Mouse (Mus musculus) ZHBTc4 (cell line): ENCODE data around the gene Actr5.

Experiments
- DNase-seq: peaks from one replicate; pipeline ENCODE4 v3.0.0-alpha.2; 2011; ENCODE audit warnings: low read depth, low spot score

The Actr5 gene

DNA sequence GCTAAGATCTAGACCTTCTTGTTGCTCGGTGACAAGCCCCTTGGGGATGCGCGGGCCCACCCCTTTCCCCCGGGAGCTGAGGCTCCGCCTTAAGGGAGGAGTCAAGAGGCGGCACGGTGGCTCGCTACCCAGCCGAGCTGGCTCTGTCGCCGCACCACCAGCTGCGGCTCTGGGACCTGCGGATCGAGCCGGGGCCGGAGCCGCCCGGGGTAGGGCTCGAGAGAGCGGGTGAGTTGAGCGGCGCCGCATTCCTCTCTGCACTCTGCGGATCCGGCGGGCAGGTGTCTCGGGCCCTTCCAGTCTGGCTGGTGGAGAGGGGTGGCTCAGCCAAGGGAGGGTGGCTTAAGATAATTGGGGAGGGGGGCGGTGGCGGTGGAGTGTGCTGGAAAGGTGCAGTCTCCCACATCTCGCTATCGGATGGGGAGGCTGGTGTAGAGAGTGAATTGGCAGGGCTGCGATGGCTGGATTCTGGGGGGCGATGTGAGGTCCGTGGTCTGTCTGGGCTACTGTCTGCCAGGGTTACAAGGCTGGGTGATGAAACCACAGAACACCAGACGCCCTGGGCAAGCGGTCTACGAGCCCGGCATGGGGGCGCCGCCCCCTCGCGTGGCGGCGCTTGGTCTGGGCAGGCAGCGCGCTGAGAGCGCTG is 42.5 kb downstream of the Actr5 start:
- peak; percentile 86 for DNase-seq

DNA sequence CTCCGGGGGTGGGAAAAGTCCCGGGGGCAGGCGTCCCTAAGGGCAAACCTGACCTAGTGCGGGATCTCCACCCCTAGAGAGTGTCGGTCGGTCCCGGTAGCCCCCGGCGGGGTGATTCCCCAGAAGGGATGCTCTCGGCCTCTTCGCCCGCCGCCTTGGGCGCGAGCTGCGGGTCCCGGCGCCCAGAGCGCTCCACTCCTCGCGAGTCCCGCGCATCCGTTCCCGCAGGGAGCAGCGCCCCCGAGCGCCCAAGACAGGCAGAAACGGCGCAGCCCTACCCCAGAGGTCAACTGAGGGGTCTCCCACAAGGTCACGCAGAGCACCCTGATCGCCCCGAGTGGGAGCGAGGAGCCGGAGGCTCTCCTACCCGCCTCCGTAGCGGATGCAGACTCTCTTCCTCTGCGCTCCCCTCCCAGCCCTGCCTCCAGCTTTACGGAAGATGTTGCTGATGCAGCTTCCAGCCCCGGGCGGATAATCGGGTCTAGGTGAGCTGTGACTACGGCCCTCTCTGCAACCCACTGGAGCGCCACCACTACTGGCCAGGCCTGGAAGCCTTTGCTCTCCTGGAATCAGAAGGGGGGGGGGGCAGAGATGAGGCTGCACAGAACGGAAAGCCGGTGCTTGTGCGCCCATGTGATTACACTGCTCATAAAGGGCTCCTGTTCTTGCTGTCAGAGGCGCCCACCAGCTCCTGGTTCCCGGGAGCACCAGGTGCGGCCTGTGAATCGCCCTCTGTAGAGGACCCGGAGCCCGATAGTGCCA is 43.2 kb downstream of the Actr5 start:
- DNase-seq = peak; percentile 63

DNA sequence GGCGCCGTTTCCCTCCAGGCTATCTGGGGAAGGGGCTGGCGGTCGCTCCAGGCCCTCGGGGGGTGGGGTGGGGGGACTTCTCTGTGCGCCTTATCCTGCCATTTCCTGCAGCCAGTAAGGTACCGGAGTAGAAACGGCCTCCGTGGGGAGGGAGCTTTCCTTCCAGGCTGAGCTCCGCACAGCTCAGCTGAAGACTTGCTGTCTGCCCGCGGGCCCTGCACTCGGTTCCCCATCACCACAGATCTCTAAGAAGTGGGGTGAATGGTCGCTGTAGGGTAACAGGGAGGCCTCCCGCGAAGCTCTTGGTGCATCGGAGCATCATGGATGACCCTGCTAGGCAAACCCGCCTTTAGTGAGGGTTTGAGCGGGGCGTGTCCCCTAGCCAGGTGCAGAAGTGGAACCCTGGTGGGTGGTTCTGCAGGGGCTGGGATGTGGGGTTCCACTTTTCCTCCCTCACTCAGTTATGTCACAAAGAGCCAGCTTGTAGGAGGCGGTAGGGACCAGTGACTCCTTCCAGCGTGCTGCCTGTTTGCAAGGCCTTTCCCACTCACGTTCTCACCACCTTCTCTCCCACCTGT is 43.8 kb downstream of the Actr5 start:
- no peak for DNase-seq

DNA sequence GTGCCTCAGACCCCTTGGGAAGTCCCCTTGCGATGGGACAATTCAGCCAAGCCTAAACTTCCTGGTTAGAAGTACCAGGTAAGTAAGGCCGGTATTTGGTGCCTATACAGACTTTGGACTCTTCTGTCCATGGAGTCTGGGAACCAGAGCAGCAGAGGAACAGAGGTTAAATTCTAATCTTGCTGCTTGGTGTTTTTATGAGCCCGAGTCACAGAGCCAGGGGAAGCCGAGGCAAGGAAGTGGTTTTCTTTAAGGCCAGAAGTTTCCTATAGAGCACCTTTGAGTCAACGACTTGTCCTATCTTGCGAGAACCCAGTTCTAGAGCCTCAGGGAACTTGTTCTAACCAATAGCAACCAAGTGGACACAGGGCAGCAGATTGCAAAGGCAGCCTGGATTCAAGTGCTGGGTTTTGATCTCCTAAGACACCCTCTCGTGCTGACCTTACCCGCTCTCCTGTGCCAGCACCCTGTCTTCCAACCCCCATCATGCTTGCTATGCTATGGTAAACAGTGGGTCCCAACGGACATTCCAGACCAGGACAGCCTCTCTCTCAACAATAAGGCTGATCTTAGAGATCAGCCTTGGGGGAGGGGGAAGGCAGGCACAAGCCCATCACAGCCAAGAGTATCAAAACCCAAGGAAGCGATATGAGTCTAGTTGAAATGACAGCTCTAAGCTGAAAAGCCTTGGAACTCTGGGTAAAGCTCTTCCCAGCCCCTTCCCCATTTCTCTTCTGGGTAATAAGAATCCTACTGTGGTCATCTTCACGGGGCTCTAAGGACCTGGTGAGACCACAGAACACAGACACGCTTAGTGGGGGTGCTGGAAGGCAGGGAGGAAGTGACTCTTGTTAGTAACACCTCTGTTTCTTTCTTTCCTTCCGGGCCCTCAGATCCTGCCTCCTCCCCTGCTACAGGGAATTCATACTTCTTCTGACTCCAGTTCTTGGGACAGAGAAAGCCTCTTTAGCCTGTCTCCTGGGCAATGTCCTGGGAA is 44.8 kb downstream of the Actr5 start:
- DNase-seq = no peak

DNA sequence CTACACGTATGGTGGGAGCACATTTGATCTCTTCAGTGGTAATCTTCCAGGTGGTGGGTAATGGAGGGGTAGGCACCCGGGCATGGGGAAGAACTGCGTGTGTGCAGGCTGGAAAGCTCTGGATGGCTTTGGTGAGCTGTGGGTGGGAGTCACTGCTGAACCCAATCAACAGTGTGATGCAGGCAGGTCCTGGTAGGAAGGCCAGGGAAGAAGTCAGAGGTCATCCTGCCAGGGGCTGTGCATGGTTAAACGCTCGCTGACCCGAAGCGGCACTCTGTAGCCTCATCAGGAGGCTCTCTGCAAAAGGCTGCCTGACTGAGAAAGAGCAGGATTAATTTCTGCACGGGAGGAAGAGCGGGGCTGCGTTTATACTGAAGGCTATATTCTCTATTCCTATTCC is 45.9 kb downstream of the Actr5 start:
- DNase-seq = no peak

DNA sequence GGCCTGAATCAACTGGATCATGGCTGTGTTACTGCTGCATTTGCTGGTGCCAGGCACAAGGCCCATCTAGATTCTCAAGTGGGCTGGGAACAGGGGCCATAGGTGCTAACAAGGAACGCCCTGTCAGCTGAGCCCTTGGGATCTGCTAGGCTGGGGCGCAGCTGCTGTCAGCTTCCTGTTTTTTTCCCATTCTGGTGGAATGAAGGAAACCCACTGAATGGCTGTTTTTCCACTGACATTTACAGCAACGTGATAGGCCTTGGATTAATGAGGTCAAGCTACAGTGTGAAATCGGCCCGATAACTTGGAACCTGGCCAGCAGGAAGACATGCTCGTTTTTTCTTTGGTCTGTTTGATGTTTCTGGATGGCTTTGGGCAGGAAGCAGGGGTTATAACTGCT is 48.1 kb downstream of the Actr5 start:
- DNase-seq = no peak

DNA sequence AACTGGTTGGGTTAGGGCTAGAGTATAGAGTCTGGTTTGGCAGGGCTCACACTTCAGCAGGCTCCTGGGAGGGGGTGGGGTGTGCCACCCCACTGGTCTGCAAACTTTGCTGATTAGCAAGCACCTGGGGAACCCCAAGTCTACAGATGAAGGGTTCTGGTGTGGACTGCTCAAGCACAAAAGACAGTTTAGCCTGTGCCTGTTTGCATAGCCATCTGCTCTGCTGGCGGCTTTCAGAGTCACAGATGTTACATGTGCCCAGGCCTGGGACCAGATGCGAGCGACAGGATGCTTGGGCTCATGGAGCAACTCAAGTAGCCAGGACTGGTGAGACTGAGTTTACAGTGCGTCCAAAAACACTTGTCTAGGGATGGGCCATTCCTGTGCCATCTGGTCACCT is 48.8 kb downstream of the Actr5 start:
- DNase-seq = no peak

DNA sequence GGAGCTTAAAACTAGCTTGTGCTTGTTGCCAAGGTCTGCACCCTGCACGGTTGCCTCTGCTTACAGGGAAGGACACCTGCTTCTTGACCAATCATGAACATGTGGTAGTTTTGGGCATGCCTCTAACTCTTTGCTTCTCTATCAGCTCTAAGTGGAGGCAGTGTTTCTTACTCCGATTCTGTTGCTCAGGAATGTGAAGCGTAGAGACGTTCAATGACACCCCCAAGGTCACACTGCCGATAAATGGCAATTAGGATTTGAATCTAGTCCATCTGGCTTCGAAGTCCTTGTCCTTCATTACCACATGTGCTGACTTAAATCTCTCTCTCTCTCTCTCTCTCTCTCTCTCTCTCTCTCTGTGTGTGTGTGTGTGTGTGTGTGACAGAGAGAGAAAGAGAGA is 49.4 kb downstream of the Actr5 start:
- DNase-seq = peak; percentile 50

DNA sequence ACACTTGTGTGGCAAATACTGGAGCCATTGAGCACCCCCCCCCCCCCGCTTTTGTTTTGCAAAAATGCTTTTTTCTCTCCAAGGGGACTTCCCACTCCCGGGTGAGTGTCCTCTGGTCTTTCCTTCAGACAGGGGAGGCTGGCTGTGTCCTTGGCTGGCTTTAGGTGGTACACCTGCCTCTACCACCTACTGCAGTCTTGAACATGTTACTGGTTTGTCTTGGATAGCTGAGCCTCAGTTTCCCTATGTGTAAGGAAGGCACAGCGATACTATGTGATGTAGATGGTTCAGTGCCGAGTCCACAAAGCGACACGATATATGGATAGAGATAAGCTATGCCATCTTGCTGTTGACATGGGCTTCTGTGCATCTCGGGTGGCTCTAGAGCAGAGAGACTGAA is 50.1 kb downstream of the Actr5 start:
- DNase-seq = no peak

DNA sequence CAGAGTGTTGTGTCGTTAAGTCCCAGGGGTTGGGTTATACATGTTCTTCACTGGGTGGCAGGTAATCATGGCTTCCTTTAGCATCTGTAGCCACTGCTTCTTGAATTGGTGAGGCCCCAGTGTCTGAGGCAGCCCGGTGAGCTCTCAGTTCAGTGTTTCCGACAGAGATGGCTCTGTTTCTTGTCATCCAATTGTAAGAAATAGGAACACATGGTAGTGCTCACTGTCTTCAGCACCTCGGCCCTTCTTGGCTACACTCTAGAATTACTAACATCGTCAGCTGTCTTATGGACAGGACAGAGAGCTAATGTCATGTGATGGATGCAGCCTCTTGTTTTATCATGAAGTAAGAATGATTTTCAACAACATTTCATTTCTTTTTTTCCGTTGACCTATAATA is 50.5 kb downstream of the Actr5 start:
- no peak for DNase-seq

DNA sequence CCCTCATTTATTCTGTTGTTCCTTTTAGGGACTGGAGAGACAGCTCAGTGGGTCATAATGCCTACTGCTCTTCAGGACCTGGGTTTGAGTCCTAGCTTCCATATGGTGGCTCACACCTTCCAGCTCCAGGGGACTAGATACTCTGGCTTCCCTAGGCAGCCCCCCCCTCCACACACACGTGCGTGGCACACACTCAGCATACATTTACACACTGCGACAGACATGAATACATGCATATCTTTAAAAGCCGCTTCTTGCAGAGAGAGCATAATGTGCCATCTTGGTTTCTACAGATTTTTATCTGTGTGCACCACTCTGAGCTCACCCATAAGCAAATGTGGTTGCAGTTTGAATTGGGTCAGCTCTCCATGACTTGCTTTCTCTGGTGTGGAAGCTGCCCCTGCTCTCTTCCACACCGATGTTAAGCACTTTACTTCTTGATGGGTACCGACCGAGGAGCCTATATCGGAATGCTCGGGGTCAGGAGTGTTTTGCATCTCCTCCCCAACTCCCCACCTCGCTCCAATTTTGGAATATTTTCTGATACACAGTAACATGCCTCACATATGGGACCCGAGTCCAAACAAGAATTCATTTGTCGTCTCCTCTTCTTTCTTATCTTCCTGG is 51.3 kb downstream of the Actr5 start:
- DNase-seq = no peak

DNA sequence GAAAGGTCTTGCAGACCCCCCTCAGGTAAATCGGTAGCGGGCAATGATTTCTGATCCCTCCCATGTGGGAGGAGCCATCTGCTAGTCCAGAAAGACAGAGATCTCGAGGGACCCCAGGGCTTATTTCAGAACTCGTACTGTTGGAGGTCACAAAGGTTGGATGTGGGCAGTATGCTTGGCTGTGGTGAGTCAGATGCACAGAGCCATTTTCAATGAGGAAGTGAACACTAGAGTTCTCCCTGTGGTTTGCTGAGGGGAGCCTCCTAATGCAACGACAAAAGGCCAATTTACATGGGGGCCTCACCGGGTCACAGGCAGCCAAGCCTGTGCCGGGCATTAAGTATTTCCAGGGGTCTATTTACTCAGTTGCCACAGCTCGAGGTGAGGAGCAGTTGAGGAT is 53.3 kb downstream of the Actr5 start:
- no peak for DNase-seq

DNA sequence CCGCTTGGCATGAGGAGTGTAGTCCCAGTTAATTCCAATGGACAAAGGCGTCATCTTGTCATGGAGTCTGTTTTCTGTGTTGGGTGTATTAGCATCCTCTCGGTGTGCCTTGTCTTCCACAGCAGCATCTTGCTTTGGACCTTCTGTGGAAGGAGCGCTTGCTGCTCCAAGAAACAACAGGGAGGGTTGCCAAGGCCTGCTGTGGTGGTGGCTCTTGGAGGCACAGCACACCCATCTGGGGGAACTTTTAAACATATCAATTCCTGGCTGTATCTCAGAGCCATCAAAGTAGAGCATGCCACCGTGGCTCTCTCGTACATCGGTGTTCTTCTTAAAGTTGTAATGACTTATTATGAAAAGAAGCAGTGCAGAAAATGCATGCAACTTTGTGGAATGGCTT is 54.4 kb downstream of the Actr5 start:
- DNase-seq = no peak

DNA sequence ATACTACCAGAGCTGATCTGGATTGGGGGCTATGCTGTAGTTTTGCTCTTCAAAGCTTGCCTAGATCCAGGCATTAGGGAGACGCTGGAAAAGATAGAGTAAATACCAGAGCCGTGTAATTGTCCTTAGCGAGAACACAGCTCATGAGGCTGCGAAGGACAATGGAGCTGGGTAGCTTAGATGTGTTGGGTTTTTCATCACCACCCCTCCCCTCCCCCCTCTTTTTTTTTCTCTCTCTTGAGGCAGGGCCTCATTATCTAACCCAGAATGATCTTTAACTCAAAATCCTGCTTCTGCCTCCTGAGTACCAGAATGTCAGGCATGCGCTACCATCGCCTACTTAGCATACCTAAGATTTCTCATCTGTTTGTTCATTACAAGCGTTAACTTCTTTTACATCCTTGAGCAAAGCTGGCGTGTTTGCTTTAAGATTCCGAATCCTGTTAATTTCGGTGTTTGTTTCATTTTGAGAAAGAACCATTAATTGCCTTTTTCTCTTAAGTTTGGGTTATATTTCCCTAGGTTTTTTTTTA is 55.7 kb downstream of the Actr5 start:
- DNase-seq = no peak

DNA sequence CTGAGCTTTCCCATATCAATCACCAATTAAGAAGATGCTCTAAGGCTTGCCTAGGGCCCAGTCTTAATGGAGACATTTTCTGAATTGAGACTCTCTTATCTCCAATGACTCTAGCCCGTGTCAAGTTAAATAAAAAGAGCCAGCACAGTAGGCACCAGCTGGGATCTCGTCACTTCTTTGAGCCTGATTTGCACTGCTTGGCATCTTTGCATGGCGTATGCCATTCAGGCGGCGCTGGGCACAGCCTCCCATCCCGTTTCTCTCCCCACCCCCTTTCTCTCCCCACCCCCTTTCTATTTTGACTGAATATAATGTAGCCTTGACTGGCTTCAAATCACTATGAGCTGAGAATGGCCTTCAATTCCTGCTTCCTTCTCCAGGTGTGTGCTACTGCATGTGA is 57.0 kb downstream of the Actr5 start:
- DNase-seq = no peak

DNA sequence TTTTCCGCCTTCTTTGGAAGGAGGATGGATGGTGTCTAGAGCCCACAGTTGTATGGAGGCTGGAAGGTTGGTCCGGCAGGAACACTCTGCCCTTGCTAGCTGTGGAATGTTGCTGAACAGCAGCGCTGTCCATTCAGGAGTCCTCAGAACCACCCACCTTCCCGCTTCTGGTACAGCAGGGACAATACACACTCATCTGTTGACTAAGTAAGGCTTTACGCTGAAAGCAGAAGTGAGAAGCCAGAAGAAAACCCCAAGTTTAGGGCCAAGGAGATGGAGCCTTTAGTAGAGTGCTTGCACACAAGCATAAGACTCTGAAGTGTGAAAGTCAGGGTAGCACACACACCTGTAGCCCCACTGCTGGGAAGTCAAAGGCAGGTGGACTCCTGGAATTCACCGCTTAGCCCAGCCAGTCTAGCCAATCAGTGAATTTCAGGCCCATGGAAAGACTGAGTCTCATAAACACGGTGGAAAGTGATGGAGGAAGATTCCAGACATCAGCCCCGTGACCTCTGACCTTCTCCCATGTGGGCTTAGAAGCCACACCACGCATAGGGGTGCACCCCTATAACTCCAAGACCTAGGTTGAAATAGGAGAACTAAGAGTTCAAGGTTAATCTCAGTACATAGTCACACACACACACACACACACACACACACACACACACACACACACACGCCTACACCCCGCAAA is 57.8 kb downstream of the Actr5 start:
- no peak for DNase-seq

DNA sequence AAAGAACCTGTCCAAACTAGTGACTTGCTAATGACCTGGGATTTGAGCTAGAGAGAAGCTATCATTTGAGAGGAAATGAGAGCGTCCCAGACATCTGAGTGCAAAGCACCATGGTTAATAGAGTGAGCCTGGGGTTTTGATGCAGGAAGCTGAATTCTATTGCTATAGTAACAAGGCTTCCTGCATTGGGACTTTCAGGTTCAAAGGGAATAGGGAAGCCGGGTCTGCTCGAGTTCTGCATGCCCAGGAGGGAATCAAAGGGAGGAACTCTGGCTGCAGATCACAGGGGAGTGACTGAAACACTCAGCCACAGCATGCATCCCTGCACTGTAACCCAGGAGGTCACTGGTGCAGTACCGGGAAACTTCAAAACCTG is 58.3 kb downstream of the Actr5 start:
- no peak for DNase-seq

DNA sequence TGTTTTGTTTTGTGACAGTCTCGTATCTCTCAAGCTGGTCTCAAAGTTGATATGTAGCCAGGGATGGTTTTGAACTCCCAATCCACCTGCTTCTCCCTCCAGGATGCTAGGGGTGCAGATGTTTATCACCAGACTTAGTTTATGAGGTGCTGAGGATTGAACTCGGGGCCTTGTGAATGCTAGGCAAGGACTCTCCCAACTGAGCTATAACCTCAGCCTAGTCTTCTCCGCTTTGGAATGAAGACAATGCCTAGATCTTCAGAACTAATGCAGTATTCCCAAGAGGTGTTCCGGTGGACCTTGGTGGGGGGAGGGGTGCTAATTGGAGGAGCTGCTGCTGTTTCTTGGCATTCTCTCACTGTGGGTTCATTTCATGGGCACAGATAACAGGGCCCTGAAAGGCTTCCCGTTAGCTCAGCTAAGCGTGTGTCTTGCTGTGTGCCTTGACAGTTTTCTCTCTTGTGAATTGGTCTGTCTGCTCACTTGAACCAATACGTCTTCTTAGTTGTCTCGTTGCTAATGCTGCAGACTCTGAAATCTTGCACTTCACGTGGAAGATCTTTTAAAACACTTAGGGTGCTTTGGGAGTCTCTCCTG is 59.7 kb downstream of the Actr5 start:
- no peak for DNase-seq

DNA sequence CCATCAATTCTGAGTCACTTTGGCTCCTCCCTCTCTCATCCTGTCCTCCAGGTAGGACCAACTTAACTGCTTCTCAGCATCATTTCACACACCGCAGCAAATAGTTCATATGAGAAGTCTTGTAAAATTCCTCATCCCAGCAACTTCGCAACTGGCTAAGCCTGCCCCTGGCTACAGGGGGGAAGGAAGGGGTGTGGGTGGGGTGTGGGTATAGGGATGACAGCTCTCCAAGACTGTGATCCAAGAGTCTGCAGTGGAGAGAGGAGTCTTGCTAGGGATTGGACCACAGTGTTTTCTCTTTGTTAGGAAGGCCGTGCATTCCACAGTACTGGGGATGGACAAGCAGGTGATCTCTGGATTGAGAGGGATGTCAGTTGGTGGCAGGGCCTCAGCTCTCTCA is 60.2 kb downstream of the Actr5 start:
- no peak for DNase-seq

DNA sequence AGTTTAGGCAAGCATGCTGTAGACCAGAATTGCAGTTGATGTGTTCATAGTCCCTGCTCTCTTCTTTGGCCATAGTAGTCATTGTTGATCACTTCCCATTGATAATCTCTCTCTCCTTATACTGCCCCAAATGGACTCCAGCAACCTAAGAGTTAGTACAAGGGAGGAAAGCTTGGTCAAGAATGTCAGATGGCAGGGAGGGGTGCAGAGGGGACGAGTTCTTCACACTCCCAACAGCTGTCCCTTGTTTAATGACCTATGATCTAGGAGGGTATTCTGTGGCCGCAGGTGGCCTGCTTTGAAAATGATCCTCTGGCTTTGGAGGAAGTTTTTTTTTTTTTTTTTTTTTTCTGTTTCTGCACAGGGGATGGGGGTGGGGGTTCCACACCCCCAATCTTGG is 61.7 kb downstream of the Actr5 start:
- no peak for DNase-seq
